Mouse (Mus musculus): ENCODE data around the gene Kyat1. TPM values are rescaled to one million over a fixed set of nuclear protein-coding genes. Genes with fewer than 3 reads are reported as not detected.
"Not testable (repeated sequence)": the region's sequence is repeated elsewhere in the genome, so short reads cannot be mapped to it uniquely, and the experiment has no call there.

The Kyat1 gene
- polyA plus RNA-seq, 1 experiment from 2014 or later, result 26.9 TPM

DNA sequence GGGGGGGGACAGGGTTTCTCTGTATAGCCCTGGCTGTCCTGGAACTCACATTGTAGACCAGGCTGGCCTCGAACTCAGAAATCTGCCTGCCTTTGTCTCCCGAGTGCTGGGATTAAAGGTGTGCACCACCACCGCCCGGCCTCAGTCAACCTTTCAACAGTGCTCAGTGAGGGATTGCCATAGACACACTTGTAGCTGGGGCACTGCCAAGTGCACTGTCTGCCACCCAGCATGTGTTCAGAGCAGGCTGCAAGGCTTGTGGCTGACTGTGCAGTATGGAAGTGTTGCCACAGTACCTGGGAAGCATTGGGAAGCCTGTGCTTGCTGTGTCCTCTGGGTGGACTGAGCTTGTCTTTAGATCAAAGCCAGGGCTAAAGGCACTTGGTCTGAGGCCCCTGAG is 65.6 kb downstream of the Kyat1 start:
- WGBS, result 86% methylated on average over 4 of the region's 4 CpGs
- not testable (repeated sequence) for H3K4me1 ChIP-seq (ENCODE audit: control insufficient read depth, insufficient read depth, low read length); H3K9ac ChIP-seq (ENCODE audit: low read length); H3K4me3 ChIP-seq (ENCODE audit: low read length); H3K4me2 ChIP-seq (ENCODE audit: low read depth, low read length); H3K27ac ChIP-seq (ENCODE audit: low read length); H3K27me3 ChIP-seq (ENCODE audit: control insufficient read depth, insufficient read depth, low read length); ATAC-seq (replicated peaks; ENCODE audit: extremely low read depth, insufficient read depth, low FRiP score); H3K9me3 ChIP-seq (replicated peaks; ENCODE audit: control insufficient read depth, low read length)
- peaks cover 38% of the 10 kb centered on the region for H3K36me3 ChIP-seq (ENCODE audit: control insufficient read depth, insufficient read depth)

DNA sequence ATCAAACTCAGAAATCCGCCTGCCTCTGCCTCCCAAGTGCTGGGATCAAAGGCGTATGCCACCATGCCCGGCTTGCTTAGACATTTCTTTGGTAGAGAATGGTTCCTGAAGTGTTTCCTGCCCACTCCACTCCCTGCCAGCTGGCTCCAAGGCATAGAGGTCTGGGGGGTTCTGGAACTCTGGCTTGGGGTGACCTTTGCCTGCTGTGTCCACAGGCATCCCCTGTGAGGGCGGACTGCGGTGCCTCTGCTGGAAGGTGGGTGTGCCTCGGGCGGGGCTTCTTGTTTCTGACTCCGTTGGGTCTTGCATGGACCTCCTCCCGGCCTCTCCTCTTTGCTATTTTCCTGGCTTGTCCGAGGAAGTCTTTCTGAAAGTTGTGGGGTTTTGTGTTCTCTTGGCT is 69.2 kb downstream of the Kyat1 start:
- 82% methylated on average over 10 of the region's 10 CpGs for WGBS
- no peak overlapping the region for H3K4me3 ChIP-seq (ENCODE audit: low read length)
- H3K36me3 ChIP-seq (ENCODE audit: control insufficient read depth, insufficient read depth), result peaks cover 14% of the 10 kb centered on the region; the same call in 1 of the 2 replicates
- no peak for ATAC-seq (replicated peaks; ENCODE audit: extremely low read depth, insufficient read depth, low FRiP score)
- no peaks in the 10 kb centered on the region for H3K9me3 ChIP-seq (replicated peaks; ENCODE audit: control insufficient read depth, low read length)
- H3K27ac ChIP-seq (ENCODE audit: low read length), result no peak overlapping the region
- H3K9ac ChIP-seq (ENCODE audit: low read length), result no peak overlapping the region
- H3K4me2 ChIP-seq (ENCODE audit: low read depth, low read length), result no peak overlapping the region
- peaks cover 19% of the 10 kb centered on the region for H3K4me1 ChIP-seq (ENCODE audit: control insufficient read depth, insufficient read depth, low read length)
- H3K27me3 ChIP-seq (ENCODE audit: control insufficient read depth, insufficient read depth, low read length), result no peaks in the 10 kb centered on the region

Other genes starting within 250 kb of the Kyat1 start
- 93.0 and 113 TPM in 2 replicates for gene Sptan1, start 240.3 kb downstream of the Kyat1 start, polyA plus RNA-seq (2015; fragmentation: Nextera tagmentation; extraction: Ambion mirVana)
- 24.1 and 25.6 TPM in 2 replicates for gene Wdr34, start 157.0 kb downstream of the Kyat1 start, polyA plus RNA-seq (2015; fragmentation: Nextera tagmentation; extraction: Ambion mirVana)
- gene Set, start 148.5 kb downstream of the Kyat1 start, polyA plus RNA-seq (2015; fragmentation: Nextera tagmentation; extraction: Ambion mirVana), result 198 and 217 TPM in 2 replicates
- gene Pkn3, start 128.2 kb downstream of the Kyat1 start, polyA plus RNA-seq (2015; fragmentation: Nextera tagmentation; extraction: Ambion mirVana), result 9.4 and 11.7 TPM in 2 replicates
- 29.4 and 30.8 TPM in 2 replicates for gene Zdhhc12, start 112.2 kb downstream of the Kyat1 start, polyA plus RNA-seq (2015; fragmentation: Nextera tagmentation; extraction: Ambion mirVana)
- 5.7 TPM in 2 replicates for gene Zer1, start 81.3 kb downstream of the Kyat1 start, polyA plus RNA-seq (2015; fragmentation: Nextera tagmentation; extraction: Ambion mirVana)
- 5.4 and 7.1 TPM in 2 replicates for gene Tbc1d13, start 72.1 kb downstream of the Kyat1 start, polyA plus RNA-seq (2015; fragmentation: Nextera tagmentation; extraction: Ambion mirVana)
- gene Endog, start 34.4 kb downstream of the Kyat1 start, polyA plus RNA-seq (2015; fragmentation: Nextera tagmentation; extraction: Ambion mirVana), result 37.4 and 40.0 TPM in 2 replicates
- gene Spout1, start 27.4 kb downstream of the Kyat1 start, polyA plus RNA-seq (2015; fragmentation: Nextera tagmentation; extraction: Ambion mirVana), result 31.5 and 34.3 TPM in 2 replicates
- gene Lrrc8a, start 31.9 kb upstream of the Kyat1 start, polyA plus RNA-seq (2015; fragmentation: Nextera tagmentation; extraction: Ambion mirVana), result 39.4 and 42.6 TPM in 2 replicates
- 0.22 and 0.40 TPM in 2 replicates for gene Gm28035, start 34.7 kb upstream of the Kyat1 start, polyA plus RNA-seq (2015; fragmentation: Nextera tagmentation; extraction: Ambion mirVana)
- gene Phyhd1, start 60.4 kb upstream of the Kyat1 start, polyA plus RNA-seq (2015; fragmentation: Nextera tagmentation; extraction: Ambion mirVana), result 9.4 and 13.1 TPM in 2 replicates
- not detected in 2 replicates for gene Gm28038, start 75.2 kb upstream of the Kyat1 start, polyA plus RNA-seq (2015; fragmentation: Nextera tagmentation; extraction: Ambion mirVana)
- gene Dolk, start 80.5 kb upstream of the Kyat1 start, polyA plus RNA-seq (2015; fragmentation: Nextera tagmentation; extraction: Ambion mirVana), result 31.8 and 33.0 TPM in 2 replicates
- gene Nup188, start 80.5 kb upstream of the Kyat1 start, polyA plus RNA-seq (2015; fragmentation: Nextera tagmentation; extraction: Ambion mirVana), result 21.2 and 23.6 TPM in 2 replicates
- gene Sh3glb2, start 153.5 kb upstream of the Kyat1 start, polyA plus RNA-seq (2015; fragmentation: Nextera tagmentation; extraction: Ambion mirVana), result 135 and 136 TPM in 2 replicates
- 38.7 and 43.5 TPM in 2 replicates for gene Miga2, start 158.4 kb upstream of the Kyat1 start, polyA plus RNA-seq (2015; fragmentation: Nextera tagmentation; extraction: Ambion mirVana)
- gene Dolpp1, start 186.4 kb upstream of the Kyat1 start, polyA plus RNA-seq (2015; fragmentation: Nextera tagmentation; extraction: Ambion mirVana), result 26.0 and 29.3 TPM in 2 replicates
- gene Crat, start 210.0 kb upstream of the Kyat1 start, polyA plus RNA-seq (2015; fragmentation: Nextera tagmentation; extraction: Ambion mirVana), result 164 and 169 TPM in 2 replicates
- gene Ptpa, start 210.2 kb upstream of the Kyat1 start, polyA plus RNA-seq (2015; fragmentation: Nextera tagmentation; extraction: Ambion mirVana), result 125 and 126 TPM in 2 replicates